In the genomic region with DNA sequence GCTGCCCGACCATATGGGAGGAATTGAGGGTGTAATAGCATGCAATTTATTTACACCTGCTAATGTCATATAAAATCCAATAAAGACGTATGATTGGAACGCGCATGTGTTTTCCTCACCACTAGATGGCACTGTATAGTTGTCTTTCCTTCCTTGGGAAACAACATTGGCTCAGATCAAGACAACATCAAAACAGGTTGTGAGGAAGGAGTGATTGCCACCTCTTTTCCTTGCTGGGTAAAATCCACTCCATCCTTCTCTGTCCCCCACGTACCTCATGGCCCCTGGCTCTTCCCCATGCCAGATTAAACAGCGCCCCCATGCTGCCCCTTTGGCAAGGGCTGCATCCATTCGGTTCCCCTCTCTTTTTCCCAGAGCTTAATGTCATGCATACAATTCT, we compare ENCODE assay signal across 9 mouse cellular contexts. TPM values are rescaled to one million over a fixed set of nuclear protein-coding genes. Genes with fewer than 3 reads are reported as not detected.
DNase-seq lines count a peak whose midpoint lies in the region; ATAC-seq and TF ChIP-seq lines count a peak whose summit lies in the region.
"Had no signal": no experiment of that assay in that cellular context is flagged by ENCODE, and none has a peak within 500 bp of the region (broad histone marks: within the 10 kb centered on the region; RNA-seq: fewer than 3 reads in every experiment).

No protein-coding gene starts in this region.

- peak; percentile 74 for ATAC-seq in granulocyte monocyte progenitor cell, adult 5-6 weeks (replicated peaks; ENCODE audit: poor library complexity, severe bottlenecking)

- TF ChIP-seq CTCF in layer of hippocampus, adult 2 months (conservative IDR thresholded peaks at IDR 0.05), result peak; percentile 91

- H3K27ac ChIP-seq in layer of hippocampus, adult 2 months, result no peak overlapping the region
- H3K27ac ChIP-seq: macrophage had no signal

- DNase-seq in layer of hippocampus, adult 2 months (ENCODE audit: low spot score in 2 of 2), result peak in 1 of 2 experiments; percentile 39
- DNase-seq in layer of hippocampus, adult 8-10 months (ENCODE audit: low spot score in 2 of 2), result no peak
- peak; percentile 68 for DNase-seq in CD4-positive, CD25-positive, alpha-beta regulatory T cell, adult 2 months (ENCODE audit: low read depth, low spot score)
- peak; percentile 69 for DNase-seq in NIH3T3 (ENCODE audit: low read depth)
- peak; percentile 26 for DNase-seq in retina, adult 2 months (ENCODE audit: low read depth, low spot score)
- DNase-seq in frontal cortex, postnatal 25 days (ENCODE audit: low spot score in 2 of 2), result no peak

- H3K4me3 ChIP-seq in layer of hippocampus, adult 2 months, result no peak overlapping the region
- H3K4me3 ChIP-seq: erythroblast, embryonic 14.5 days had no signal

RNA-seq across cellular contexts. Expression of gene Gtf3a, which starts 8.2 kb away (rescaled TPM):
- 10 to 100 TPM; 23.3 to 24.7 TPM for total RNA-seq in layer of hippocampus, adult 2 months (2021)
- 10 to 100 TPM; 20.9 to 24.1 (median 22.4) TPM for total RNA-seq in layer of hippocampus, adult 8-10 months (2022)
- 85.0 and 114 TPM in 2 replicates for total RNA-seq in granulocyte monocyte progenitor cell, adult 5-6 weeks (2014; fragmentation: Nextera tagmentation)
- 126 and 134 TPM in 2 replicates for total RNA-seq in granulocyte monocyte progenitor cell, adult 5-6 weeks (2017)

RNA-seq across cellular contexts. Expression of gene Mtif3, which starts 23.4 kb away (rescaled TPM):
- 10 to 100 TPM; 20.1 to 20.3 TPM for total RNA-seq in layer of hippocampus, adult 2 months (2021)
- 10 to 100 TPM; 17.7 to 20.4 (median 20.0) TPM for total RNA-seq in layer of hippocampus, adult 8-10 months (2022)
- 9.5 and 11.8 TPM in 2 replicates for total RNA-seq in granulocyte monocyte progenitor cell, adult 5-6 weeks (2014; fragmentation: Nextera tagmentation)
- 24.9 and 27.5 TPM in 2 replicates for total RNA-seq in granulocyte monocyte progenitor cell, adult 5-6 weeks (2017)

Comparison
In these comparisons a context has a peak if more than half of its experiments do, and no peak if none do; other contexts are left out.
1. DNase-seq: peak in CD4-positive, CD25-positive, alpha-beta regulatory T cell, adult 2 months (single experiment), NIH3T3 (single experiment) and retina, adult 2 months (single experiment); none in layer of hippocampus, adult 8-10 months (0 of 2) and frontal cortex, postnatal 25 days (0 of 2).